Mouse (Mus musculus) layer of hippocampus, adult 11-12 months (tissue): ENCODE results near the gene Tbpl1.

Source experiments
- DNase-seq: peaks from one replicate; pipeline ENCODE4 v3.0.0; 2022; ENCODE audit warnings: low spot score

Tbpl1 gene

DNA sequence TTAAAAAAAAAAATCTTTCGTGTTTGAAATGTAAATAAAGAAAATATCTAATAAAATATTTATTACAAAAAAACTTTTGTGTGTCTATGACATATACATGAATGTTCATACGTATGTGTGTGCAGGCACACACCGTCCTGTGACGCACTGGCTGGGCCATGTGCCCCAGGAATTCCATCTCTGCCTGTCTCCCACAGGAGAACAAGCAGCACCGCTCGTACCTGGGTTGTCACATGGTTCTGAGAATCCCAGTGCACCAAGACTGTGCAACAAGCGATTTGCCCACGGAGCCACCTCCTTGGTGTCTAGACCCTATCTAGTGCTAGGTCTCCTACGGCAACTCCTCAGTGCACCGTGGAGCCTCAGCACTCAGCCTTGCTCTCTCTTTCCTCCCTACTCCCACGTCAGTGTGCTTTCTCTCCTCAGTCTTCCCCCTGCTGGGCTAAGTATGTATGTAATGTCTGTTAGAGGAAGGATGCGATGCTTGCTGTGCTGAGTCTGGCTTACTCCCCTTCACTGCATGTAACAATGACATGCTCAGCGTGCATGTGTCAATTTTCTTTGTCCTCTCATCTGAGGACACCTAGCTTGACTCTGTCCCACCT lies 21.5 kb downstream of the Tbpl1 start:
- no peak for DNase-seq

DNA sequence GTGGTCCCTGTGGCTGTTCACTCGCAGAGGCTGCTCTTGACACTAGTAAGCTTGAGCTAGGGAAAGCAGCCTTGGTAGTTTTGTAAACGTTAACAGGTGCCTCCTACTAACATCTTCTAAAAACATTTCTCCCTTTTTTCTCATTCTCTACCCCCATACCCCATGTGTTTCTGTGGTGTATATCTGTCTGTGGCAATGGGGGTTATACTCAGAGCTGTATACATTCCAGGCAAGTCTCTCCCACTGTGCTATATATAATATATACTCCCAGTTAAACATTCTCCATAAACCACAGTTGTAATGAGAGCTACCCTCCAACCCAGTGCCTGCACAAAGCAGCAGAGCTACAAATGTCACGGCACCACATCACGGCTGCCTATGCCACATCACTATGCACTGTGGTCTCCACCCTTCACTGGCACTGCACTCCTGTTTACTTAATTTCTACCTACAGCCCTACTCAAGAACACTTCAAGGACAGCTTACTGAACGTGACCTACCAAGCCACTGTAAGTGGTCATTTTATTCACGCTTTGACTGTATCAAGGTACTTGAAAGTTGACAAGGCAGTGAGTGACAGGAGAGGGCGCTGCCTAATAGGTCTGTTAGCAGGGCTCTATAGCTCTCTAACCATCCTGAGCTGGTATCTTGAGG lies 23.4 kb downstream of the Tbpl1 start:
- no peak for DNase-seq

DNA sequence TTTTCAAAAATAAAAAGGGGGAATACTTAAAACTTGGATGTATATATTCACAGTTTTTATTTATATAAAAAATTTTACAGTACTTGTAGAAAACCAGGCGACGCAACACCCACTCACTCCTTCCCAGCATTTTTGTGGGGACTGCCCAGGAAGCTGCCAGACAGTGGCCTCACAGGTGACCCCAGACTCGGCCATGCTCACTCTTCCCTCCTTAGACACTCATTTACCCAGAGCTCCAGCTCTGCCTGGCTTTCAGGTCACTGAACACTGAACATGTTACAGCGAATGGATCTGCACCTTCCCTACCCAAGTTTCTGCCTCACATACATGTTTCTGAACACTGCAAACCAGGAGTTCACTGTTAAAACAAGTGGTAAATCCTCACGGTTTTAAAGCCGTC lies 27.9 kb downstream of the Tbpl1 start:
- DNase-seq = no peak

DNA sequence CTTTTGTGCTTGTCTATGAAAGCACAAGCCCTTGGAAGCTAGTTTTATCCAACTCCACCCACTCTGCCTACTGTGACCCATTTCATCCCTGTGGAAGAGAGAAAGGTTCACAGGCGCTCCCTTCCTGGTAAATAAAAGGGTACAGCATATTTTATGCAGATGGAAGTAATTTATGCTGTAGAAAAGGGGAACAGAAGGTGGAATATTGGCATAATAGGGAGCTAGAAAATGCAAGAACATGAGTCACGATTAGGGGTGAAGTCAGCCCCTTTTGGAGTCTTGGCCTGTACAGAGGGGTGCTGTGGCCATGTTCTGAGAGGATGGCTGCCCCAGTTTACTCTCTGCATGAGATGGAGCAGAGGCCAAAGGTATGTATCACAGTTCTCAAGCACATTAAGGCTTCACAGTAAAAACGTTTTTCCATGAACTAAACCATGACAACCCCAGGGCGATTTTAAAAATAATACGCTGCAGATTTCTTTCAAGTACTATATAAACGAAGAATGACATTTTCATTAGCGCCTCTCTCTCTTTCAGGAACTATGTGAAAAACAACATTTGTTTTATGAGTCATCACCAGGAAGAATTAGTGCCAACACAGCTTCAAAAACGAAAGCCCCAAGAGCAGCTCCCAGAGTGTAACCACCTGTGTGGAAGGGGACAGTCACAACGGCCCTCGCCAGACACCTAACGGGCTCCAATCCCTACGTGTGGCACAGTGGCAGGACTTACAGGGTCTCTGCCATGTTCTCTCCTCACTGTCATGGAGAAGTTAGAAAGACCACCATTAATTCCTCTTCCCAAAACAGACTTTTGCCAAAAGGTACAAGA lies 30.0 kb downstream of the Tbpl1 start:
- no peak for DNase-seq

DNA sequence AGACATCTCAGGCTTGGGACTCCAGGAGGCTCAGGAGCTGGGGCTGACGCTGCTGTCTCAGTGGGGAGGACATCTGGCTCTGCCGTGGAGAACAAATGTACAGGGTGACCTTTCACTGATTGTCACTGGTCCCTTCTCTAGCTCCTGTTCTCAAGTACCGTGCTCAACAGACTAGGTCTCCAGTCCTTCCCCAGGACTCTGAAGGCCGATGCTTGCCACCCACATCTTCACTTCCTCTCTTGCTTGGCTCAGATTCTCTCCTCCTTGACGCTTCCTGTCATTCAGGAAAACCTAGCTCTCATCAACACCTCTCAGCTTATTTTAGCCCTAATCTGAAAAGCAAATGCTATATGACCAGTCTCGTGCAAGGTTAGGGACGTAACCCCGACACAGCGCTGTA lies 31.0 kb downstream of the Tbpl1 start:
- DNase-seq = no peak

DNA sequence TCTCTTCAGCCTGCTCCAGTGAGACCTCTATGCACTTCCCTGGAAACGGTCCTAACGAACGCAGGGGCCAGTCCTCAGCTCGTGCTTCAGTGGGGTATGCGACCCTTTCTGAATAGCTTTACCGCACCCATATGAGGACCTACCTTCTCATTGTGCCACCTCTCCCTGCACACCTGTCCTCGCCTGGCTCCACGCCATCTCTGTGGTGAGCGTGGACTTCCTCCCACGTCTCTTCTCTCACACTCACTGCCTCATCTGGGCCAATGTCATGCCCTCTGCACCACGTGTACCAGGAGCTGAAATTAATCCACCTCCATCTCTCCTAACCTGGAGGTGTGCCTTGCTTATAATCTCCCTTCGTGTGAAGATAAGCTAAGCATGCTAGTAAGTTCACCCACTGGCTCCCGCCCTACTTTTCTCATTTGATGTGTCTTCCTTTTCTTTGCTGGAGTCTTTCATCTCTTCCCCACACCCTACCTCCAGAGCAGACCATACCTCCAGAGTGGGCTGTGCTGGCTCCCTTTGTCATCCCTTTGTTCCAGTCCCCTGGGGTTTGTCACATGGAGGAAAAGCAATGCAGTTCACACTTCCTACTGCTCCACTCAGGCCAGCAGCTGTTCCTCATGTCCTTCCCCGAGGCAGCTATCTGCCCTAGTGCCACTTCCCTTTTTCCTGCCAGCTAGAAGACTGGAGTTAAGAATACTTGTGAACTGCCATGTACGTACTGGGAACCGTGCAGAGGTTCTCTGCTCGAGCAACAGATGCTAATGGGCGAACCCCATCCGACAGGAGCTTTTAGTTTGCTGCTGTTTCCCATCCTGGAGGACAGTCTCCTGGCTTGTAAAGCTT lies 32.0 kb downstream of the Tbpl1 start:
- DNase-seq = no peak

DNA sequence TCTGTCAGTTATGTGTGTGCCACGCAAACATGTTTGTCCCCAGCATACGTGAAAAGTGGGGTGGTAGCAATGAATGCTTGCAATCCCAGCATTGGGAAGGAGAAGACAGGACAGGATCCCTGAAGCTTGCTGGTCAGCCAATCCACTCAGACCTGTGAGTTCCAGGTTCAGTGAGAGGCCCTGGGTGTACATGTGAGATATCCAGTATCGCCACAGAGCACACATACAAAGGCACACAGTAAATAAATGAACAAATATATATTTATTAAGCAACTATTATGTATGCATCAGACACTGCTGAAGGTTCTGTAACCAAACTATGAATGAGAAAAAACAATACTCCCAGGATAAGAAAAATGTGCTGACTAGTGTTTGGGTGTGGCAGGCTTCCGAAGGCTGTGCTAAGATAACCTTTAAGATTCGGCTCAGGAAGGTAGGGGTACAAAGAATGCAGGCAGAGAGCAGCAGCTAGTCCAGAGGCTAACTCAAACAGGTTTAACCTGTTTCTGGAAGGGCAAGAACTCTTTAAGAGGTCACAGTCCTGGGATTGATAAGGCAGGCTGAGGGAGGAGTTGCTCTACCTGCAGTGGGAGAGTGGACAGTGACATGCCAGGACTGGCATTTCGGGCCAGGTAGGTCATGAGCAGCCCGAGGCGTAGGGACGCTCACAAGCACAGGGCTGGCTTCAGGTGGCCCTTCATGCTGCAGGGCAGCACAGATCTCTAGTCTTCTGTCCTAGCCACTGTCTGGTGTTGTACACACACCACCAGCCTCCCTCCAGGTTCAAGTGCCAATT lies 33.4 kb downstream of the Tbpl1 start:
- no peak for DNase-seq

DNA sequence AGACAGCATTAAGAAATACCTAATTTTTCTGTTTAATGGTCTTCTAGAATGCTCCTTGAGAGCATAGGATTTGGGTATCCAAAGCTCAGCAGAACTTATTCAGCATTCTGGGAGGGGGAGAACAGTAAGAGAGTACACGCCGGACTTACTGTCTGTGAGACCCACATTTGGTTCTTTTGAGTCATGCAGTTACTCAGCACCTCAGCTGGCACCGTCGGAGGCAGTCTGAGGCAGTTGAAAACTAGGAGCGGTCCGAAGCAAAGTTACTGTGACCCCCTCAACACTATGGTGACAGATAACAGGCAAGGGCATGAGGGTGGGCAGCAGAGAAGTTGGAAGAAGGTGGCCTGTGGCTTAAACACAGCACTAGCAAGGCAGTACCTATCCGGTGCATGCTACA lies 34.9 kb downstream of the Tbpl1 start:
- DNase-seq = no peak

DNA sequence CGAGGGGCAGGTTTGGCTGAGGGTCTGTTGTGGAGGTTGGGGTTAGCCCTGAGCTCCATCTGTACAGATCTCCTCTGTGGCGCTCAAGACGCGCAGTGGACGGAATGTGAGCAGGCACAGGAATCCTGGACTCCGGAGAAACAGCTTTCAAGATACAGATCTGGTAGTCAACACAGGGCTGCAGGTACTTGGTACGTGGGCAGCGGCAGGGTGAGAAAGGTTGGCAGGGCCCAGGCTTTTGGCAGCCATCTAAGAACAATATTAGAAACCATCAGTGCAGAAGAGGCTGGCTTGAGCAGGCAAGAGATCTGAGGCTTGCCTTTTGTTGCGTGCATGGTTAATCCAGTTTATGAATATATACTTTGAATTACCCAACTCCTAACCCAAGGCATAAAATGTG lies 35.5 kb downstream of the Tbpl1 start:
- no peak for DNase-seq

DNA sequence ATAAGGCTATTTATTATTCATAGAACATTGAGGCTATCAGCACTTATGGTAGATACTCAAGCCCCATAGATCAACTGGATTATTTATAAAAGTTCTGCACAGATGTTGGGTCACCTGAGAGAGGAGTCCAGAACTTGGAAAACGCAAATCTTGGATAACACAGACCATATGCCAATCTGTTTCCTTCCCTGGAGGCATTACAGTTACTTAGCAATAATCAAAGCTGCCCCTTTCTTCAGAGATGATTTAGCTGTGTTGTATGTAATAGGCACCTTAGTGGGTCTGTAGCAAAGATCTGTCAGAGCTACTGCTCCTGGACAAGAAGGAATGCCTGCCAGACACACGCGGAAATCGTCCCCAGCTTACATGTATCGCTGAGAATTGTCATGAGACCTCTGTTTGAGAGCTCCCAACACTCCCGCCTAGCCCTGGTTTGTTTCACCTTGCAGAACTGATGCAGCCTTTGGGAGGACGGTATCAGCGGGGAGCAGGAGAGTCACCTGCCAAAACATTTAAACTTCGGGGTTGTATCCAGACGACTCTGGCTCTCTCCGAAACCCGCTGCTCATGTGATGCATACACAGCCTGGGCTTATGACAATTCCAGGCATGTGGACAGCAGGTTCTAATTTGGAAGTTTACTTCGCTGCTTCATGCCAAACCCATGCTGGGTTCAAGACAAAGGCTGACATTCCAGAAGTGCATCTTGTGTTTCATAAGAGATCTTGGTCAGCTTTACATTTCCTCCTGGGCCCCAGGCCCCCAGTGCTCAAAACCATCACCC lies 55.7 kb downstream of the Tbpl1 start:
- DNase-seq = no peak

DNA sequence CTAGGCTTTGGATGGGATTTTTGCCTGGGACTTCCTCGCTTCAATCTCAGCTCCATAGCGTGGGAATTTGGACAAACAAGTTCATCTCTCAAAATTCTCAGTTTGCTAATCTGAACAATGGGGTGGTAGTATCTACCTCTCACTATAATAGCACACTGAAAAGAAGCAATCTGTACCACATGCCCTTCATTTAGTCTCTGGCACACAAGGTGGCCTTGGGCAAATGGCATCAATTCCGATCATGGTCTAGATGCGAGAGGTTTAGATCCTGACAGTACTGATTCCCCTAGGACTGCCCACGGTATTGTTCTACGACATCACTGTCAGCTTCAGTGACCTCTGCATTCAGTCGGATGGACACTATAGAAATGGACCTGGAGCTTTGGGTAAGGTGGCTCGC lies 57.6 kb downstream of the Tbpl1 start:
- no peak for DNase-seq

DNA sequence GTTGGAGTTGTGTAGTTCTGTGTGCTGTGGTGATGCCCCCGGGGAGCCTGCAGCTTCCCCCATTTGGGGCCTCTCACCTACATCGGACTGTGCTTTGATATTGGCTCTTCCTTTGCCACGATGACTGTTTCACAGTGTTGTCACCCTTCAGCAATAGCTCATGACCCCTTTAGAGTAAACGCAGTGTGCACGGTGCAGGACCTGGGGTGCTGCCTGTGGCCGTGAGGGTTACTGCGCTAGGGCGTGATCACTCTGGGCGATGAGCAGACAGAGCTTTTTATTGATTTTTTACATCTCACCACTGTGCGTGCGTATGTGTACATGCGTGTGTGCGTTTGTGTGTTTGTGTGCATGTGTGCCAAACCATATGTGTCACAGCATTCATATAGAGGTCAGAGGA lies 63.2 kb downstream of the Tbpl1 start:
- no peak for DNase-seq

DNA sequence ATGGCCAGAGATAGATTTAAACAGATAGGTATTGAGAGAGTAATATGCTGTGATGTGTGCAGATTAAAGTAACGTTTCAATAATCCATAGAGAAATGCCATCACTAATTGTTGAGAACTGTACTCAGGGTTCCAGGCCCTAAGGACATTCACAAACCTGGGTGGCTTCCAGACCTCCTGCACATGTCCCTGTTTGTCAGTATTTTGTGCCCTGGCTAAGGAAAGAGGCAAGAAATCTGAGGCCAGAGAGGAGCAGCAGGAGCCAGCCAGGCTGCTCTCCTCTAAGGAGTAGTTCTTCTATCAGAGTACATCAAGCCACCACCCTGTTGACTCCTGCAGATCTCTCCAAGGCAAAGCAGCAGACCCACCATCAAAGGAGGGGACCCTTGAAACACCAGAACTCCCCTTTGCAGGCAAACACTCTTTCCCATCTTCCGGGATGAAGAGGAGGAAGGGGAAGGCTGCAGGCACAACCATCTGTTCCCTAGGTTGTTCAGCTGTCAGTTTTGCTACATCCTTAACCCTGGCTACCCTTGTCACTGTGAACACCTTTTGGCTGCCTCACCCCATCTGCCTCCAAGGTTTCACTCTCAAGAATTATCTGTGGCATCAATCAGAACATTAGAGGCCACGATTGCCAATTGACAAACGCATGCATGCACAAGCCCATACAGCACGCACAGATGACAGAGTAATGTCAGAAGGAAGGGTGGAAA lies 71.3 kb downstream of the Tbpl1 start:
- no peak for DNase-seq

DNA sequence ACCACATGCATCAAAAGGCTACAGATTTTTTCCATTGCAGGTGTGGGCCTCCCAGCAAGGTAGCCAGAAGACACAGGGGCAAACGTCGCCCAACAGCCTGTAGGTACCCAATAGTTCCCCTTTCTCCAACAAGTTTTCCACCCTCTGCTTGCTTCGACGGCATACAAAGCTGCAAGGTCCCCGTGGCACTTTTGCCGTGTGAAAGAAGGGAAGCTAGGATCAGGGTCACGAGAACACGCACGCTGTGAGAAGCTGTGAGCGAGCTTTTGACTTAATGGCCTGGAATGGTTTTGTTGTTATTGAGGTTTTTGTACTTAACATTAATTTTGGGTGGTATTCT lies 72.4 kb downstream of the Tbpl1 start:
- no peak for DNase-seq

DNA sequence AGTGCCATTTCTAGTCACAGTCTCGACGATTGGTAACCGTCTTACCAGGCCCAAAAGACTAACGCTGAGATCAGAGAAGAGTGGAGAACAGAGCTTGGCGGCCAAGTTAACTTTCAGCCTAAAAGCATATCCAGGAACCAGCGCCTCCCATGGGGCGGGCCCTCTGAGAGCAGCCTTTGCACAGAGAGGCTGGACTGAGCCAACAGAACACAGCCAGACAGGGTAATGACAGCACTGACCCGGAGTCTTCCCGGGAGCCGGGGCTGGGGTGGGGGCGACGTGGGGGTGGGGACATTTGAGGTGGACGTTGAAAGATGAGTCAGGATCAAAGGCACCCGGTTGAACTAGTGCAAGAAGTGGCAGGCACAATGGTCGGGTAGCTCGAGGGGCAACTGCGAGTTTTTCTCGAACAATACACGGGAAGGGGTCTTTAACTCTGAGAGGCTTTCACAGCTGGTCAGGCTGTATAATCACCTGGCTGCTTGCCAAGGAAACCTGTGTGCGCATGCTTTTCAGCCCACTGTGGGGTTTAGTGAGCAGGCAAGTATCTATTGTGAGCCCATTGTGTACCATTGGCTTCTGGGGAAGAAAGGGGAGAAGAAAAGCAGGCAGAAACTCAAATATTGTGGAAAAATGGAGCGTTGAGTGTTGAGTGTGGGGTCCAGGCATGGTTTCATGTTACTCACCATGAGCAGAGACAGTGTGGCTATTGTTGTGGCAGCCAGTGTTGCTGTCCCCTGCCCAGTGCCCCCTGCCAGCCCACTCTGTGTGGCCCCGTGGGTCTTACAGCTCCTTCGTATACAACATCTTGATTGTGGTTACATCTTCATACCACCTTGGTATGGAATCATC lies 73.0 kb downstream of the Tbpl1 start:
- no peak for DNase-seq
